Mouse (Mus musculus): ENCODE data around the gene Plekho2. TPM values are rescaled to one million over a fixed set of nuclear protein-coding genes. Genes with fewer than 3 reads are reported as not detected.

The Plekho2 gene
- polyA plus RNA-seq, 1 experiment from 2014 or later, result 15.2 TPM

- Histone ChIP-seq H3K27ac (replicated peaks) (no peak overlapping the region), H3K27me3 (replicated peaks; ENCODE audit: low read depth, poor library complexity, severe bottlenecking) (no peaks in the 10 kb centered on the region), H3K4me1 (peaks cover 5% of the 10 kb centered on the region; the same call in 1 of the 2 replicates), H3K36me3 (replicated peaks) (no peaks in the 10 kb centered on the region), H3K4me3 (no peak overlapping the region), H3K9me3 (peaks cover 5% of the 10 kb centered on the region; the same call in 1 of the 2 replicates)
- DNase-seq (ENCODE audit: low spot score), result no peak
- 85% methylated on average over 3 of the region's 3 CpGs for WGBS
Measured at GRCm38 (mm10) chr9:65534111-65534510, 45.7 kb downstream of the Plekho2 start.

GRCm38 (mm10) chr9:65532986-65533385, 46.9 kb downstream of the Plekho2 start:
- Histone ChIP-seq H3K27ac (replicated peaks) (no peak overlapping the region; the same call in 1 of the 2 replicates), H3K27me3 (replicated peaks; ENCODE audit: low read depth, poor library complexity, severe bottlenecking) (no peaks in the 10 kb centered on the region), H3K4me3 (no peak overlapping the region), H3K9me3 (peaks cover 5% of the 10 kb centered on the region; the same call in 1 of the 2 replicates), H3K36me3 (replicated peaks) (no peaks in the 10 kb centered on the region), H3K4me1 (peaks cover 7% of the 10 kb centered on the region; the same call in 1 of the 2 replicates)
- DNase-seq (ENCODE audit: low spot score), result no peak
- WGBS, result 83% methylated on average over 8 of the region's 8 CpGs

- H3K27ac ChIP-seq (replicated peaks), result 0 out of 2 replicates have a peak overlapping the region, but pooled peaks have one; percentile 12
- WGBS, result 78% methylated on average over 5 of the region's 5 CpGs
- H3K4me1 ChIP-seq, result peaks cover 7% of the 10 kb centered on the region; the same call in 1 of the 2 replicates
Measured at GRCm38 (mm10) chr9:65531283-65531682, 48.6 kb downstream of the Plekho2 start.

GRCm38 (mm10) chr9:65529659-65530058, 50.2 kb downstream of the Plekho2 start:
- Histone ChIP-seq H3K36me3 (replicated peaks) (no peaks in the 10 kb centered on the region), H3K4me1 (peaks cover 6% of the 10 kb centered on the region), H3K27ac (replicated peaks) (no peak overlapping the region), H3K4me3 (no peak overlapping the region), H3K27me3 (replicated peaks; ENCODE audit: low read depth, poor library complexity, severe bottlenecking) (no peaks in the 10 kb centered on the region), H3K9me3 (peaks cover 5% of the 10 kb centered on the region; the same call in 1 of the 2 replicates)
- 58% methylated on average over 8 of the region's 8 CpGs for WGBS
- no peak for DNase-seq (ENCODE audit: low spot score)

More at GRCm38 (mm10) chr9:65531283-65531682, 48.6 kb downstream of the Plekho2 start:
- Histone ChIP-seq H3K36me3 (replicated peaks) (no peaks in the 10 kb centered on the region), H3K4me3 (no peak overlapping the region), H3K9me3 (peaks cover 5% of the 10 kb centered on the region; the same call in 1 of the 2 replicates), H3K27me3 (replicated peaks; ENCODE audit: low read depth, poor library complexity, severe bottlenecking) (no peaks in the 10 kb centered on the region)
- DNase-seq (ENCODE audit: low spot score), result no peak

GRCm38 (mm10) chr9:65528417-65529038, 51.3 kb downstream of the Plekho2 start:
- H3K36me3 ChIP-seq (replicated peaks), result no peaks in the 10 kb centered on the region
- WGBS, result 84% methylated on average over 6 of the region's 6 CpGs
- H3K27me3 ChIP-seq (replicated peaks; ENCODE audit: low read depth, poor library complexity, severe bottlenecking), result no peaks in the 10 kb centered on the region
- H3K27ac ChIP-seq (replicated peaks), result 0 out of 2 replicates have a peak overlapping the region, but pooled peaks have one; percentile 10
- no peak for DNase-seq (ENCODE audit: low spot score)
- peaks cover 12% of the 10 kb centered on the region for H3K4me1 ChIP-seq
- no peak overlapping the region for H3K4me3 ChIP-seq
- peaks cover under 1% of the 10 kb centered on the region; the same call in 1 of the 2 replicates for H3K9me3 ChIP-seq

GRCm38 (mm10) chr9:65525445-65526195, 54.2 kb downstream of the Plekho2 start:
- Histone ChIP-seq H3K4me1 (peaks cover 17% of the 10 kb centered on the region), H3K9me3 (no peaks in the 10 kb centered on the region), H3K36me3 (replicated peaks) (no peaks in the 10 kb centered on the region), H3K27me3 (replicated peaks; ENCODE audit: low read depth, poor library complexity, severe bottlenecking) (peaks cover 10% of the 10 kb centered on the region), H3K27ac (replicated peaks) (no peak overlapping the region), H3K4me3 (no peak overlapping the region)
- 84% methylated on average over 10 of the region's 10 CpGs for WGBS
- DNase-seq (ENCODE audit: low spot score), result no peak

- H3K27ac ChIP-seq (replicated peaks), result peak overlapping the region; percentile 10; the same call in 1 of the 2 replicates
- 23% methylated on average over 14 of the region's 14 CpGs for WGBS
Measured at GRCm38 (mm10) chr9:65523611-65524364, 56.1 kb downstream of the Plekho2 start.

GRCm38 (mm10) chr9:65520505-65520876, 59.3 kb downstream of the Plekho2 start:
- H3K27ac ChIP-seq (replicated peaks), result peak overlapping the region; percentile 20; the same call in 1 of the 2 replicates
- peak overlapping the region; percentile 51 for H3K4me3 ChIP-seq
- H3K9me3 ChIP-seq, result no peaks in the 10 kb centered on the region
- peaks cover 27% of the 10 kb centered on the region for H3K27me3 ChIP-seq (replicated peaks; ENCODE audit: low read depth, poor library complexity, severe bottlenecking)
- 17% methylated on average over 11 of the region's 11 CpGs for WGBS
- no peak for DNase-seq (ENCODE audit: low spot score)
- peaks cover 24% of the 10 kb centered on the region for H3K4me1 ChIP-seq
- no peaks in the 10 kb centered on the region for H3K36me3 ChIP-seq (replicated peaks)

More at GRCm38 (mm10) chr9:65523611-65524364, 56.1 kb downstream of the Plekho2 start:
- no peaks in the 10 kb centered on the region for H3K36me3 ChIP-seq (replicated peaks)
- peaks cover 26% of the 10 kb centered on the region for H3K4me1 ChIP-seq
- no peak overlapping the region for H3K4me3 ChIP-seq
- H3K9me3 ChIP-seq, result no peaks in the 10 kb centered on the region
- peaks cover 27% of the 10 kb centered on the region for H3K27me3 ChIP-seq (replicated peaks; ENCODE audit: low read depth, poor library complexity, severe bottlenecking)
- DNase-seq (ENCODE audit: low spot score), result peak; percentile 85

GRCm38 (mm10) chr9:65519807-65520504, 59.9 kb downstream of the Plekho2 start, which contains the start of gene Ankdd1a:
Ankdd1a (minus strand) TSS chr9:65520193.
- Histone ChIP-seq H3K9me3 (no peaks in the 10 kb centered on the region), H3K36me3 (replicated peaks) (no peaks in the 10 kb centered on the region), H3K4me1 (peaks cover 28% of the 10 kb centered on the region), H3K4me3 (peak within 1 kb of the TSS; percentile 51), H3K27me3 (replicated peaks; ENCODE audit: low read depth, poor library complexity, severe bottlenecking) (peaks cover 27% of the 10 kb centered on the region), H3K27ac (replicated peaks) (peak within 1 kb of the TSS; percentile 20)
- DNase-seq (ENCODE audit: low spot score), result peak; percentile 59
- 7% methylated on average over 25 of the region's 25 CpGs for WGBS

- Histone ChIP-seq H3K4me3 (no peak overlapping the region), H3K36me3 (replicated peaks) (no peaks in the 10 kb centered on the region), H3K4me1 (peaks cover 27% of the 10 kb centered on the region), H3K27me3 (replicated peaks; ENCODE audit: low read depth, poor library complexity, severe bottlenecking) (peaks cover 9% of the 10 kb centered on the region; the same call in 1 of the 2 replicates), H3K9me3 (no peaks in the 10 kb centered on the region), H3K27ac (replicated peaks) (0 out of 2 replicates have a peak overlapping the region, but pooled peaks have one; percentile 5)
- WGBS, result 66% methylated on average over 3 of the region's 3 CpGs
- DNase-seq (ENCODE audit: low spot score), result no peak
Measured at GRCm38 (mm10) chr9:65514851-65515261, 65.0 kb downstream of the Plekho2 start.

- H3K4me3 ChIP-seq, result no peak overlapping the region
- WGBS, result 68% methylated on average over 8 of the region's 8 CpGs
- peaks cover 25% of the 10 kb centered on the region for H3K4me1 ChIP-seq
- no peaks in the 10 kb centered on the region for H3K36me3 ChIP-seq (replicated peaks)
- H3K9me3 ChIP-seq, result no peaks in the 10 kb centered on the region
- DNase-seq (ENCODE audit: low spot score), result no peak
- H3K27me3 ChIP-seq (replicated peaks; ENCODE audit: low read depth, poor library complexity, severe bottlenecking), result peaks cover 5% of the 10 kb centered on the region; the same call in 1 of the 2 replicates
- H3K27ac ChIP-seq (replicated peaks), result 0 out of 2 replicates have a peak overlapping the region, but pooled peaks have one; percentile 5
Measured at GRCm38 (mm10) chr9:65514431-65514830, 65.4 kb downstream of the Plekho2 start.
